Mouse (Mus musculus) ovary, adult 18-20 months (tissue): ENCODE results near the gene Srprb.

Experiments
- DNase-seq: peaks from one replicate; pipeline ENCODE4 v3.0.0; 2022; ENCODE audit warnings: low spot score, mixed read lengths

The Srprb gene

DNA sequence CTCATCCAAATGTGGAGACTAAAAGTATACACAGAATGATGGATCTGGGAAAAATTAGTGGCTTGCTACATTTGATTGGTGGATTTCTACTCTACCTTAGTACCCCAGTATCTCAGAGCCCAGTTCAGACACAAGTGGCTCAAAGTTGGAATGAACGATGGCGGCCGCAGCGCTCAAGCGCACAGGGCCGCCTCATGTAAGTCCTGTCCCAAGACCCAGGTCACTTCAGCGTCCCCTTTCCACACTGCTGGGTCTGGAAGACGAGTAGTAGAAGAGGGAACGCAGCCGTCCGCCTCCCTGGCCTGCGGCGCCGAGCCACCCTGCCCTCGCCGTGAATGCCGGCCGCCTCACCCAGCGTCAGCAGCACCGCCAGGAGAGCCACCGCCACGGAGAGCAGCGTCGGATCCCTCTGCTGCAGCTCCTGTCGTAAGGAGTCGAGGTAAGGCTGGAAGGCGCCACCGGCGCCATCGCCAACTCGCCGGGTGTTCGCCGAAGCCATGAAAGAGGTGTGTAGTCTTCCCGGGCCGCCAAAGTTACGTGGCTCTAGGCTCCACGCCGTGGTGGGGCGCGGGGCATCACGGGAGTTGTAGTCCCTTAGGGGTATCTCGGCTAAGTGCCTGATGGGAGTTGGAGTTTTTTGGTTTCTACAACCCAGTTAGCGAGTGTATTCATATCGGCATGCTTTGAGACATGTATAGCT, at the start of gene Srprb:
TSS of gene Srprb (minus strand) at position 577 of the 700 bp plus-strand sequence.
- DNase-seq: peak; percentile 82

DNA sequence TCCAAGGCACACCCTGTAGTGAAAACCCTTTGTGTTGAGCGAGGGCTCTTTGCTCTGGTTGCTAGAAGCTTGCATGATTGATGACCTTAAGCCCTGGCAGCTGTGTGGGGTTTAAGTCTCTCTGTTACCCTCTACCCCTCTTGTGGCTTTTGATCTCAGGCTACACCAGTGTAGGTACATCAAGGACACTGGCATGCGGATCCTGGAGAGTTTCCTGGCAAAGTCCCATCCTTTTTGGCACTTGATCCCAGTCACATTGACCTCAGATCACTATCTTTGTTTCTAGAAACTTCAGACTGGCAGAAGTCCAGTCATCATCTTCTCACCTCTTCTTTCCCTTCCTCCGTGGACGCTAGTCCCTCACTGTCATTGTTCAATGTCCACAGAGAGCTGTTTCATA, 46.7 kb upstream of the Srprb start:
- DNase-seq: no peak

DNA sequence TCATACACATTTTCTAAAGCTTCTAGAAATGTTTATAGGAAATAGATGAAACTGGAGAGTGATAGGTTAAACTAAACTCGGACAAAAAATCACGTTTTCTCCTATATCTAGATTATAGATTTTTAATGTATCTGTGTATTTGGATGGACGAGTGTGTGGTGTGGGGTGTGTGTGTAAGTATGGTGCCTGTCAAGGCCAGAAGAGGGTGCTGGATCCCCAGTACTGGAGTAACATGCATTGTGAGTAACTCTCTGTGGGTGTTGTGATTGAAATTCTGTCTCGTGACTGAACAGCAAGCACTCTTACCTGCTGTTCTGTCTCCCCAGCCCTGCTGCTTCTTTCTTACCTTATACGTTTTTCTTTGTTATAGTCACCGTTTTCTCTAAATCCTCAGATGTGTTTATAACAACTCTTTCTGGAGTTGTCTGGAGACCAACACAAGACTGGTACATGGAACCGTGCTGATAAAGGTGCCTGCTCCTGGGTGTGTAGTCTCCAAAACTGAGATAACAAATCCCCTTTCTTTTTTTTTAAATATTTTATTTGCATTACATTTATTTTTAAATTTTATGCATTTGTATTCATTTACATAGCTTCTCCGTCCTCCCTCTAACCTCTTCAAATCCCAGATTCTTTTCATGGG, 44.7 kb upstream of the Srprb start:
- DNase-seq: no peak

DNA sequence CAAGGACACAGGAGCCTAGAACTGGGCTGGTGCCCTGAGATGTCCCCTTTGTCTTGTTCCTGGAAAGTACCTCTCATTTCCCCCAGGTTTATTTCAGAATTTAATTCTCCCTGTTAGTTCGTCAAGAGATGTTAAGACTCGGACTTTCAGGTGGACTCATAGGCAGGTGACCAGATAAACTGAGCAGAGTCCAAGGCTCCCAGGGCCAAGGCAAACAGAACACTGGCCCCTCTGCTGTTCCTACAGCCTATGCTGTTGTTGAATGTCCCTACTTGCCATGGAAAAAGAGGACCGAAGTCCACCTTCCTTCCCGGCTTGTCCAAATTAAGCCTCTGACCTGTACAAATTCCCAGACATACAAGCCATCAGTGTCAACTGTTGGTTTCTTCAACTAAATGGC, 41.7 kb upstream of the Srprb start:
- DNase-seq: no peak

DNA sequence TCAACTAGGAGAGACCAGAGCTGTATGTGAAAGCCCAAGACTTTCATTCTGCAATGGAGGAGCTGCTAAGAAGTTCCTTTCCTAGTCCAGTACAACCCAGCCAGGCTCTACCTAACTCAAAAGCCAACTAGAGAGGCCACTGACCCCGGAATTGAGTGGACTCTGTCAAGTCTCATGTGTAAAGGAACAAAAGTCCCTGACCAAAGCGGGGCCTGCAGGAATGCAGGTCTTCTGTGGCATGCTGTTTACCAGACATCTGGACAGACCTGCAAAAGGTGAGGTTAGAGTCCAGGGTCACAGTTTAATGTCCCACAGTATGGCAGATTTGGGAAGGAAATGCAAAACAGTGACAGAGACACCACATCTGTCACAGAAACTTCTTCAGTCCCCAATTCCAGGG, 39.3 kb upstream of the Srprb start:
- DNase-seq: no peak

DNA sequence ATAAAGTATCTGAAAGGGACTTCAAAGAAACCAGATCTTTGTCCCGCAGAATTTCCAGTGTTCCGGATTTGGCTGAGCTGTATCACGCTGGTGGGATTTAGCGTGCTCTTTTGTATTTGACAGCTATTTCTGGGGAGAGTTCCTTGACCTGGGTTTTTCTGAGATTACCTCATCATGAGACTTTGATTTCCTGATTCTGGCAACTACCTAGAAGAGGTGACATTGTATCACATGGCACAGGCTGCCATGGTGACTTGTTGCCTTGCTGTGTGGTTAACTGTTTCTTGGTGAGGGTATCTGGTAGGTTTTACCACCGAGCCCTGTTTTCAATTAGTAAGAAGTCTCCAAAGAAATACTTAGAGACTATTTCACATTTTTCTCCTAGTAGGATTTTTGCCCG, 37.5 kb upstream of the Srprb start:
- no peak for DNase-seq

DNA sequence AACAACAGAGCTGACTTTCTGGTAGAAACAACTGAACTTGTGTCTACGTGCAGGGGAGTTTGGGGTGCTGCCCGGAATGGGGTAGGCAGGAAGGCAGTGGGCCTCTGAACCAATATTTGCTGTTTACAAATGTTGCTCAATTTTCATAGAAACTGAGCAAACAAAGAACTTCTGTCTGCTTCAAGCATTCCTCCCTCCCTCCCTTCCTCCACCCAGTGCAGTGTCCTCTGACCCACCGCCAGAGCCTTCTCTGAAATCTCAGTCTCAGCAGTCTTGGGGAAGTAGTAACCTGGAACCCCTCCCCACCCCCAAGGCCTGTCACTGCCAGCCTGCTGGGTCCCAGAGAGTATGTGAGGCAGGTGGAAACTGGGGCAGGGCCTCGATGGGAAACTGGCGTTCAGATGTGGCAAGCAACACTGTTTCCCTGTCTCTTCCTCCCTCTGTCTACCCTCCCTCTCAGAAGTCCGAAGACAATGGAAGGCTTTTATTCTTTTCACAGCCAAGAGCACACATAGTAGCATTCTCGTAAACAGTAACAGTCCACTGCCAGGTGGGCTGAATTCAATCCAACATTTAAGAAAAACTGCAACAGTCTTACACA, 32.7 kb upstream of the Srprb start:
- DNase-seq: no peak

DNA sequence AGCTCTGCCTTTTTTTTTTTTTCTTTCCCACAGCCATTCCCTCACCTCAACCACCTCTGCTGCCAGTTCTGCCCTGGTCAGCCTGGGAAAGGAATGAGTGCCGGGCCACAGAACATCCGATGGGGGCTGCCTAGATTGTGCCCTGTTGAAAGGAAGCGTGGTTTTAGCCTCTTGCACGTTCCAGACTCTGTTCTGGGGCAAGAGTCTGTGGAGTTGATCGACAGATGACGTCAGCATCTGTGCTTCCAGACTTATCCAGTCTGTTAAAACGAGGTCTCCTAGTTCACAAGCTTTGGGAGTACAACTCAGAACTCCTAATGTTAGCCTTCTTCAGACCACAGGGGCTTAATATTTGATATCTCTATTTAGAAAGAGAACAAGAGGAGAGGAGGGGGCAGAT, 32.1 kb upstream of the Srprb start:
- DNase-seq: no peak

DNA sequence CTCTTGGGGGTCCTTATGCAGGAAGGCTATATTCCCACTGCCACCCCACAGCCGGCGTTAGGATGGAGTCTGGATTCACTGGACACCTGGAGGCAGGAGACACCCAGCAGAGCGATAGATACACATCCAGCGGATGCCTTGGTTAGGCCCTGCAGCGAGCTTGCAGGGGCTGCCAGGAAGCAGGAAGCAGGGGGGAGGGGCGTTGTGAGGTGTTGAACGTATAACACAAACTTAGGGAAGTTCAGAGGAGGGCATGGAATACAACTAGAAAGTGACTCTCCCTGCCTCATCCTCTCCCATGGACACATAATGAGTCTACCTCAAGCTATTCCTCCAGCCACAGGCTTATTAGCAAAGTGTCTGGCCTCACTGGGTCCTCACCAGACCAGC, 31.1 kb upstream of the Srprb start:
- no peak for DNase-seq

DNA sequence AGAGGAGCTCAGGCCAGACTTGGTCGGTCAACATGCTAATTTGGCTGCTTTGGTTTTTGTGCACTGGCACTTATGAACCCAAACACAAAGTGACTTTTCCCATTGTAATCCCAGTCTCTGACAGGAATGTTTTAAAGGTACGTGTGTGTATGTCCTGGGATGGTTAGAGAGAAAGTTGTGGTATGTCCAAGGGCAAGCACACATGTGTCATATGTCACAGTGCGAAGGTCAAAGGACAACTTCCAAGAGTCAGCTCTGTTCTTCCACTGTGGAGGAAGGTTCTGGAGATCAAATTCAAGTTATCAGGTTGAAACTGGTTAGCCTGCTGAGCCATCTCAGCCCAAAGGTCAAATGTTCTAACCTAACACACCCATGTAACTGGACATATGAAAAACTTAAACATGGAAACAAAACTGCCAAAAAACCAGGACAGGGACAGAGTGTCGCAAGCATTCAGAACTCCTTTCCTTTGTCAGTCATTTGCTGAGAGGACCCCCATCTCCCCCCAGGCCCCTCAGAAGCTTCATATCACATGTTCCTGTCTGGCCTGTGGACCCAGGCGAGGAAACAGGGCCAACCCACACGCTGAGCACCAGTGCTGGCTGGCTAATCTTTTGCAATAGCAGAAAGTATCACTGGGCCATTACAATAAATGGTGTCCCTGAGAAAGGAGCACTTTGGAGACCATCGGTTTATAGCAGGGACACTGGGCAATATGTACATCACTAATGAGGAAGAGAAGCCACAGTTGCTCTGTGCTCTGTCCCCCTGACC, 30.5 kb upstream of the Srprb start:
- DNase-seq: no peak

DNA sequence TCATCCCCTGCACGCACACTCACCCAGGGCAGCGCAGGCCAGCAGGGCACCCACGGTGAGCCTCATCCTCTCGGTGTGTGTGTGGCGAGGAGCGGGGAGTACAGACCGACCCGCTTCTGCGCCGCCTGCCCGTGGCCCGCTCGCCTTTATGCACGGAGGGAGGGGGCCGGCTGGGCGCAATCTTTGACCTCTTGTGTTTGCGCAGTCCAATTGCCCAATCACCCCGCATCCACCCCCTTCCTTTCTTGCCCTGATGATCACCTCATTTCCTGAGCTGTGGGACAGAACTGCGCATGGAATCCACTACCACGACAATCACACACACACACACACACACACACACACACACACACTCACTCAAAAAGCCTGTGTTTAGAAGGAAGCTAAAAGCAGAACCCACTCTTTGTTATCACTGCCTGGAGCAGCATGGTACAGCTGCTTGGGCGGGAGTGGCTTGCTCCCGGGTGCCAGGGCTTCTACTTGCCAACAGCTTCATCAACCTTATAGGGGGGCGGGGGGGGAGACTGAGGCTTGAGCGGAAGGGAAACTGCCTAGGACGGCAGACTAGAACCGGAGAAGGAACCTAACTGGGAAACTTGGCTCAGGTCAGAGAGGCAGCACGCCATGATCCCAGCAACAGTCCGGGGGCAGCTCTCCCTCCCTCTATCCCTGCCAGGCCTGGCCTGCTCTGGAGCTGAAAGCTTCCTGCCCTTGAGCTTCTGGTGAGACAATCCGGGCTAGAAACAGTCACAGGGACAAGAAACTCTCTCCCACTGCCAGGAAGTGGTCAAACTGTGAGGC, 28.4 kb upstream of the Srprb start, which contains the start of the genes Gm20425 and Trf:
TSS of gene Gm20425 (minus strand) at position 157 of the 801 bp plus-strand sequence.
TSS of gene Trf (minus strand) at position 294 of the 801 bp plus-strand sequence.
- peak; percentile 31 for DNase-seq

DNA sequence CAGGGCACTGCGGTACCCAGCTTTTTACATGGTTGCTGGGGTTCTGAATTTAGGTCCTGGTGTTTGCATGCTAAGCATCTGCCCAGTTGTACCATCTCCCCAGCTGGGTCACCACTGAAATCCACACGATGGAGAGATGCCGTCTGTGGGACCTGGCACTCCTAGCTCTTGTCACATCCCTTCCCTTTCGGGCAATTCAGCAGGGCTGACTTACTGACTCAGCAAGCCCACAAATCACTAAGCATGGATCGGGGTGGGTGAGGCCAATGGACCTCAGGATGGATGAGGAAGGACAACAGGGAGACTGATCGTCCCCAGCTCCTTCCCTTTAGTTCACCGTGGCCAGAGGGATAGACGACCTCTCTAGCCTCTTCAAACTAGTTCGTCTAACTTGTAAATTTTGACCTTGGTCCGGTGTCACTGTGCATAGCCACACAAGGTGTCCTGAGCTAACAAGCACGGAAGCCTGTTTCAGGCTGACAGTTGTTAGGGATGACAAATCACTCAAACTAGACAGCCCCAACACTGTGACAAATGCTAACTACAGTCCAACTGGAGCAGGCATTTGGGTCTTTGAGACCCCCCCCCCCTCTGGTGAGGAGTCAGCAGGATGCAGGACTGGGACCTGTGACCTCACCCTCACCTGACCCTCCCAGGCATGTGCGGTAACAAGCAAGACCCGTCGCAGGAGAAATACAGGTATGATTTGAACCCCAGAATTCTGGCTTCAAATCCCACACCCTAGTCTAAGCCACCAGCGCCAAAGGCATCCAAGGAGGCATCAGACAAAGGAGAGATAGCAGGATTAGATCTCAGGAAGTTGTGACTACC, 27.3 kb upstream of the Srprb start:
- DNase-seq: no peak

DNA sequence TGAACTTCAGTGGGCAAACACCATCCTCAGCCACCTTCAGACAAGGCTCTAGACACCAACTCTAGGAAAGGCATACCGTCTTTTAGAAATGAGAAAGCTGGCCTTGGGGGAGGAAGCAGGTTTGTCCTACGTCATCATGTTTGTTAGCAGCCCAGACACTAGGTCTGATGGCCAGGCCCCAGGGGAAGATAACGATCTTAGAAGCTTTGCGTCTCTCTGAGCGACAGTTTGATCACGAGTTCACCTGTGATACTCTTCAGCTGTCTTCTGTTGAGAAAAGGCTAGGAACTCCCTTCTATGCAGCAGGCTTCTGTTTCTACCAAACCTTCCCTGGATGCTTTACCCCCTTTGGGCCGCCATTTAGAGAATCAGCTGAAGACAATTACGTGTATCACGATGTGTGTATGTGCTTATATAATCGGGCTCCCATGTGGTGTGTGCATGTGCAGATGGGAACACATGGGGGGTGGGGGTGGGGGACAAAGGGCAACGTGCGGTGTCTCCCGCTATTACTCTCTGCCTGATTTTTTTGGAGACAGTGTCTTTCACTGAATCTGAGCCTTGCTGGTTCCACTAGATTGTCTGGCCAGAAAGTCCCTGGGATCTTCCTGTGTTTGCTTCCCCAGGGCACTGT, 26.6 kb upstream of the Srprb start:
- no peak for DNase-seq

DNA sequence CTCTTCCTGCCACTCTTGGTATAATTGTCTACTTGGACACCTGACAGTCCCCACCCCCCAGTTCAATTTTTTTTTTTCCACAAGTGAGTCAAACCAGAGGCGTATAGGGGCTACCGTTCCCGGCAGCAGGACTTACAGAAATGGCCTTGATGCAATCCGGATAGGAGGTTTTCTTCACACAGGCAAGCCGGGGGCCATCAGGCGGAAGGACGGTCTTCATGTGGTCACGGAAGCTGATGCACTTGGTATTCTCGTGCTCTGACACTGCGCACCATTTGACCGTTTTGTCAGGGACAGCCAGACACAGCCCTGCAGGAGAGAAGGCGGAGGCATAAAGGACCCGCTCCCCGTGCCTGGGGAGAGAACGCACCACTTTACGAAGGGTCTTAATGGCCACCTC, 25.8 kb upstream of the Srprb start:
- no peak for DNase-seq

DNA sequence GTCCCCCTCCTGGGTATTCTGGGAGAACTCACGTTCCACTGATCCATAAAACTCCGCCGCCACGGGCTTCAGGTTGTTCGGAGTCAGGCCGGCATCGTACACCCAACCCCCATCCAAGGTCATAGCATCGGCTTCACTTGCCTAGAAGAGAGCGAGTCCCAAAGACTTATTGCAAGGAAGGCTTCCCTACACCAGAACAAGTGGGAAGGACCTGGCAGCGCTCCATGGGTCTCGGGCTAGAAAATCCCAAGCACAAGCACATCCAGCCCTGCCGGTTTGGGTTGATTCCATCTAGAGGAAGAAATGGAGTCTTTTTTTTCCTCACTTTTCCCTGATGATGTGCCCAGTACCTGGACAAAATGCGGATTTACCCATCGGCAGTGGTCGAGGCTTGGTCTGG, 24.9 kb upstream of the Srprb start:
- DNase-seq: peak; percentile 45

DNA sequence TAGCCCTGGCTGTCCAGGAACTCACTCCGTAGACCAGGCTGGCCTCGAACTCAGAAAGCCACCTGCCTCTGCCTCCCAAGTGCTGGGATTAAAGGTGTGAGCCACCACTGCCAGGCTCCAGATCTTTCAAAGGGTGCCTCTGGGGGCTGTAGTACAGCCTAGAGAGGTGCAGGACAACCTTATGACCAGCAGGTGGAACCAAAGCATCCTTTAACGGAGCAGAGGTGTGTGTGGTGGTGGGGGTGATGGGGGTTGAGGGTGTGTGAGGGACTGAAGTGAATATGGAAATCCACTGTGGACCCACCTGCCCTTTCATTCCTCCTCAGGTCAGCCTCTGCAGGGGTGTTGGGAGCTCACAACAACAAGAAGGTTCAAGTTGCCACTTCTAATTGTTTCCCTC, 23.5 kb upstream of the Srprb start:
- DNase-seq: no peak

DNA sequence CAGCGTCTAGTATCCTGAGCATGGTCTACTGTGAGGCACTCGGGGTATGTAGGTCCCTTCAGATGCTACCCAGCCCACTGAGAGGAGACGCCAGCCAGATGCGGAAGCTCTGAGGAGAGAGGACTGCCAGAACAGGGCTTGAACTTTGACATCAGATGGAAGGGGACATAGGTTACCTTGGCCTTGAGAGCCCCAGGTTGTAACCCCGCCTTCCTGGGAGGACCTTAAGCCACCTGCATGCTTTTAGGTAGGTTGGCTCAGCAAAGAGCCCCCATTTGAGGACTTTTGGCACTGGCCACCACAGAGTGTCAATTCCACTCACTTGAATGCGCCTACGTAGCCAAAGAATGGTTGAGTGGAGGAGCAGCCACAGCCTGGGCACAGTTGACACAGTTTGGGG, 22.8 kb upstream of the Srprb start:
- DNase-seq: no peak

DNA sequence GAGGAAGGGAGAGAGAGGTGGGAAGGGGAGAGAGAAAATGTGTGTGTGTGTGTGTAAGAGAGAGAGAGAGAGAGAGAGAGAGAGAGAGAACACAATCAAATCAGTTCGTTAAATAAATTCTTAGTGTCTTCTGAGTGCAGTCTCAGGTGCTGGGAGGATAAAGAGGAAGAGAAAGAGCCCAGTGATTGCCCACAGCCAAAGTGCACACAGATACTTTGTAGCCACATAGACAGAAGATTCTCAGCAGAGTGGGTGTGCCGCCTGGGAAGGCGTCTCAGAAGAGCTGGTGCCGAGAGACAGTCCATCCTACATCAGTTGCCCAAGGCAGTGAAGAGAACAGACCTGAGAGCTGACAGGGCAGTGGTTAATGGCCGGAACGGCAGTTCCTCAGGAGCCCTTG, 12.3 kb upstream of the Srprb start:
- DNase-seq: no peak

DNA sequence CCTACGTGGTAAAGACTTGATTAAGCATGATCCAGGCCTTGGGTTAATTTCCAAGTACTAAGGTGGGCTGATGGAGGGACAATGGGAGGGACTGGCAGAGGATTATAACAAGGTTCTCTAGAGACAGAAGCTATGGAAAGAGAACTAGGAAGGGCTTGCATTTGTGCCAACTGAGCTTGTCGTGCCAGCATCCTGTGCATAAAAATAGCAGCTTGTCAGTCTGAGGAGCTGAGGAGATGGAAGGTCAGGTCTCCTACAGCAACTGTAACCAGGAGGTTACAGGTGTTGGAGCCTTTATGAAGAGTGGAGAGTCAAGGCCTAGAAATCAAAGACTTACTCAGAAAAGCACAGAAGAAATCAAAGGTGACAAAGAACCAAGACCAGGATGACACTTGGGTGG, 11.7 kb upstream of the Srprb start:
- DNase-seq: no peak

DNA sequence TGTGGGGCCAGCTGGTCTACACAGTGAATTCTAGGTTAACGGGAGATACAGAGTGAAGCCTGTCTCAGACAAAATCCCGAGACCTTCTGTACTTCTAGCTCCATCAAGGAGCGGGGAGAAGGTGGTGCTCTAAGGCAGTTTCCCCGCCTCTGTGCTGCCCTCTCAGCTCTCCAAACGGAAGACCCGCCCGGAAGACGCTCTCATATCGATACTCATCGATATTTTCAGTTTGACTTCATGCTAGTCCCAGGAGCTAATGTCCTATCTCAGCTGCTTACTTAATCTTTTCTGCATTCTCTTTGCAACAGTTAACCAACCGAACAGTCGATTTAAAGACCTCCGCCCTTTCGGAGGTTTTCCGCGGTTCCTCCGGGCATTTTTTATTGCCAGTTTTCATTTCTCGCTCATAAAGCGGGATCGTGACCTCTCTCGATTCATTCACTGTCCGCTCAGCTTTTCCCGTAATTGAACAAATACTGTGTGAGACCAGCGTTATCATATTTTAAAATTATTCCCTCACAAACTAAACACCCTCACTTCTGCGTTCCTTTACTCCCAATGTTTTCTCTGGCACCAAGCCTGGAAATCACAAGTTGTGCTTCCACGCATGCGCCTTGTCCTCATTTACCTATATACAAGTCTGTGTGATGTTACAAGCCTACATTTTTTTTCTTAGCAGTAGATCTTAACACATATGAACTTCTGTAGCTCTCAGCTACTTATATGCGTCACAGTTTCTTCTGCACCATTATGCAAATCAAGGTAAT, 10.9 kb upstream of the Srprb start:
- DNase-seq: no peak
